Mouse (Mus musculus) lung, postnatal 10 days (tissue): ENCODE data around the gene Tecpr2.
"Not testable (repeated sequence)": the region's sequence is repeated elsewhere in the genome, so short reads cannot be mapped to it uniquely, and the experiment has no call there.

Experiments used
- DNase-seq: peaks from one replicate; pipeline ENCODE4 v3.0.0; 2021

The Tecpr2 gene

DNA sequence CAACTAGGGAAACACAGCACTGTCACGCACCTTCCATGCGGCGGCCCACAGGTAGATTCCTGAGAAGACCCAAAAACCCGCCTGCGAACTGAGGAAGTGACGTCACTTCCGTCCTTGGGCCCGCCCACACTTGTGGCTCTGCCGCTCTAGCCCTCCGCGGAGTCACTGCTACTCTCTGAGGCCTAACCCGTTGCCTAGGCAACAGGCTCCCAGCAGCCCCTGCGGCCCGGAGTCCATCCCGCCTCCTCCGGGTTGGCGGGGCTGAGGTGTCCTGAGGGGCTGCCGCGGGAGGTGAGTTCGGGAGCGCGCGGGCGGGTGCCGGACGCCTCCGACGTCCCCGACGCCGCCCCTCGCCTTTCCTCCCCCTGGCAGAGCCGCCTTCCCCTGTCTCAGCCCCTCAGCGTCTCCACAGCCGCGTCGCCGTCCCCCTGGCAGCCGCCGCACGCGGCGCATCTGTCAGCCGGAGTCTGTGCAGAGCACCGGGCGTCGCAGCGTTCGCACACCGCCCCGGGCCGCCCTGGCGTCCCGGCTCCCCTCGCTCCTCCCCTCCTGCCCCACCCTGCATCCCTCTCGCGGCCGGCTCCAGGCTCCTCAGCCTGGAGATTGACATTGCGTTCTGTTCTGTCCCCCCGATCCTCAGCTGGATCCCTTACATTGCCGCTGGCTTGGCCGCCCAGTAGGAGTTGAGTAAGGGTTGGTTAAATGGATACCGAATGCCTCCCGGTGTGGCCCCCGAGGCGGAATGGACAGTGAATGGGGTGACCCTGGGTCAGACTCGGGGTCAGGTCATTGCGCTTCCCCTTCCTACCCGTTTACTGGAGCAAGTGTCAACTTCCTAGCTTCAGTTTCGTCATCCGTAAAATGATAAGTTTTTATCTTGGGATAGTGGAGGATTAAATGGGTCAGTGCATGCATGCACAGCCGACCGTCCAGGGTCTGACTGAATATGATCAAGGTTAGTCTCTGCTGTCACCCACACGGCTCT, at the start of gene Tecpr2, which contains the start of gene Cinp:
TSS of gene Tecpr2 (plus strand) at position 229 of the 985 bp plus-strand sequence.
TSS of gene Cinp (minus strand) at position 110 of the 985 bp plus-strand sequence.
- DNase-seq, result peak; percentile 98

DNA sequence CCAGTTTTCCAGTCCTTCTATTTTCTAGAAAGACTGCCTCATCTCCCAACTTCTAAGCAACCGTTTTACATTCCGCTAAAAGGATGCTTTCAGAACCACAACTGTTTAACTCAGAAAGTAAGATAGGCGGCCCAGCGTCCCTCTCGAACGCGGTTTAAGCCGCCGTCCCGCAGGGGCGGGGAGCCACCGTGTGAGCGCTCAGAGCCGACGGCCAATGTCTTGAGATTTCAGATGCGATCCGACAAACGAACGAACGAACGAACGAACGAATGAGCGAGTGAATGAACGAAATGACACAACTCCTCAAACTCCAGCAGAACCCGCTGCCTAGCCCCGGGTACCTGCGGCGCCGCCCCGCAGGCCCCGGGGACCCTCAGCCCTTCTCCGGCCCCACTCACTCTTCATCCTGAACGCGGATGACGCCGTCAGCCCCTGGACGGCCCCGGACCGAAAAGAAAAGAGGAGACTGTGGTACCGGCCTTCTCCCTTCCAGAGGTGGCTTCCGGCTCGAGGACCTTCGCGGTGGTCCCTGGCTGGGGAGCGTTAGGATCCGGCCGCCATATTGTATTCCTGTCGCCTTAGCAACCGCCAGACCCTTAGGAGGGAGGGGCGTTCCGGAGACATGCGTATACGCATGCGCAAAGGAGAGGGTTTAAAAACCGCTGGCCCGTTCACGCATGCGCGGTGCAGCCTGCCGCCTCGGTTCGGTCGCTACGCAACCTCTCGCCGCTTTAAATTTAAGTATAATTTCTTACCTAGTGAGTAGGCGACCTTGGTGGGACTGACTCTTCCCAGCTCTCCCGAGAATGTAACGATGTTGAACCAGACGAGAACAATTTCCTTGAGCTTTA, 48.5 kb upstream of the Tecpr2 start, which contains the start of gene Mok:
TSS of gene Mok (minus strand) at position 592 of the 851 bp plus-strand sequence.
- peak; percentile 97 for DNase-seq

DNA sequence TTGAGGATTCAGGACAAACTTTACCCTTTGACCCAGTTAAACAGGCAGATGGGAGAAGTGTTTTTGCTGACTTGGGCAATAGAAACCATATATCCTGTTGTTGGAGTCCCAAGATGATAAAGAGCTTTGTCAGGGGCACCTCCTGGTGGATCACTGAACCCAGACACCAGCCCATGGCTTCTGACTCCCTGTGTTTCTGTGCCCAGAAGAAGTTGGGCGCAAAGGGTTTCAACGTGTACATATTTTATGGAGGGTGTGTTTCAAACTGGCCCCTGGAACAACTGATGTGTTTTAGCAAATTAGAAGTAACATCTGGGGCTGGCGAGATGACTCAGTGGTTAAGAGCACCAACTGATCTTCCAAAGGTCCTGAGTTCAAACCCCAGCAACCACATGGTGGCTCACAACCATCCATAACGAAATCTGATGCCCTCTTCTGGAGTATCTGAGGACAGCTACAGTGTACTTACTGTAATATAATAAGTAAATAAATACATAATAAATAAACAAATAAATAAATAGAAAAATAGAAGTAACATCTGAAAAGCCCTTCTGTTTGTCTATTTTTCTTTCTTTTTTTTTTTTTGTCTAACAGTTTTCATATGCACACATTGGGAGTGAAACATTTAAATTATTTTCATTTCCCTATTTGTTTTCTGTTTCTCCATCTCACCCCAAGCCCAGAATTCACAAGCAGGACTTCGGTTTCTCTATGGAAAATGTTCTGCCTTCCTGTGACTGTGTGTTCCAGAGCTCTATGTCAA, 47.2 kb upstream of the Tecpr2 start:
- DNase-seq, result no peak

DNA sequence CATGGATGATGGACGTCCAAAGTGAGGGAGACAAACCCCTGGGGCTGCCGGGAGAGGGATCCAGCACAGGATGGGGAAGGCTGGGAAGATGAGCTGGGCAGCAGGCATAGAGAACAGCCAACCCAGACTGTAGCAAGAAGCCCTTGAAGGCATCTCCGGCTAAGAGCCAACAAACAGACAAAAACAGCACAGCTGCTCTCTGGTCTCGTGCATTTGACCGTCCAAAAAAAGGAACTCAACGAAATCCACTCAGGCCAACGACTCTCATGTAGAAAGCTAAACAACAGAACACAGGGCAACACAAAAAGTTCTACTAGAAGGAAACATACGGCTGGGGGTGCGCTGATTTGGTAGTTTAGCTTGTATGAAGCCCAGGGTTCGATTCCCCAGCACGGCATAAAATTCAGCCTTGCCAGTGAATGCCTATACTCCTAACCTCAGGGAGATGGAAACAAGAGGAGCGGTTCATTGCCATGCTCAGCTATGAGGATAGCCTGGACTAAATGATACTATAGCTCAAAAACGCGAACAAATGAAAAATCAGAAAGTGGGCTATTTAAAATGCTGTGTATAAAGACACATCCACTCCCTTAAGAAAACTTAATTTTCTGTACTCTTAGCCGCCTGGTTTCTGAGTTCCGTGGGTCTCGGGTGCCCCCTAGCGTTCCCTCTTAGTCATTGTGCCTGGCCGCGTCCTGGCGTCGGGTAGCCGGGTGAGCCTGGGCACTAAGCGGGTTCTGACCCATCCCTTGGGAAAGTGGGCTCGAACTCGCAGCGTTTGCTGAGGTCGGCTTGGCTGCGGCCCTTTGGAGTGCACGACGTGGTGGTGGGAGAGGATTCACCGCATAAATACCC, 45.6 kb upstream of the Tecpr2 start:
- peak; percentile 90 for DNase-seq

DNA sequence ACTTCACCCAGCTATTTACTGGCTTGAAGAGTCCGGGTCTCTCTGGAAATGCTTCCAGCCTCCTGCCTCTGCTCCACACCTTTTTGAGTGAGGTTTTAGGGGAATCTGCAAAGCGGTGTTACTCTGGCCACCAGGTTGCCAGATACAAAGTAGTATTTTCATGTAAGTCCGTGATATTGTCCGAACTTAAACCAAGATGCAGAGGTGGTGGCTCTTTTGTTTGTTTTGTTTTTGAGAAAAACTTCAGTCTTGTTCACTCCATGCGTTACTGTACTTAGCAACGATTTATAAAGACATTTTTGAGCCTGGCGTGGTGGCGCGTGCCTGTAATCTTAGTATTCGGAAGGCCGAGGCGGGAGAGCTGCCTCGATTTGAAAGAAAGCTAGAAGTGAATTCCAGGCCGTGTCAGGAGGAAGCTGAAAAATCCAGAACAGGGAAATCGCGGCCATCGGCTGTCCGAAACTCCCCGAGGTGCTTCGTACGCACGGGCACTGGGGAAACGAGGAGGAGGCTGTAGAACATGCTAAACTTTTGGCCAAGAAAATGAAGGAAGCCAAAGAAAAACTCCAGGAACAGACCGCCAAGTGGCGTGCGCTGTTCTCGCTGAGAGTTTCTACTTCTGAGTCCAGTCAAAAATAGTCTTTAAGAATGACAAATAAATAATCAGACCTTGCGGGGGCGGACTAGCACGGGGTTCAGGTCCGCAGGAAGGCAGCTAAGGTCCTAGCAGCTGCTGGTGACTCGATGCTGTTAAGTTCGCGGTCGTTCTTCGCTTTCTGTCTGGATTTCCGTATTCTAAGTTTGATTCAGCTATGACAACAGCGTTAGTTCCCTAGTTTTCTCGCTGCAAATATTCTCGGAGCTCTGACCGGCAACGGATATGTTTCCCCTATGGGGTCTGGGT, 44.6 kb upstream of the Tecpr2 start:
- peak; percentile 51 for DNase-seq

DNA sequence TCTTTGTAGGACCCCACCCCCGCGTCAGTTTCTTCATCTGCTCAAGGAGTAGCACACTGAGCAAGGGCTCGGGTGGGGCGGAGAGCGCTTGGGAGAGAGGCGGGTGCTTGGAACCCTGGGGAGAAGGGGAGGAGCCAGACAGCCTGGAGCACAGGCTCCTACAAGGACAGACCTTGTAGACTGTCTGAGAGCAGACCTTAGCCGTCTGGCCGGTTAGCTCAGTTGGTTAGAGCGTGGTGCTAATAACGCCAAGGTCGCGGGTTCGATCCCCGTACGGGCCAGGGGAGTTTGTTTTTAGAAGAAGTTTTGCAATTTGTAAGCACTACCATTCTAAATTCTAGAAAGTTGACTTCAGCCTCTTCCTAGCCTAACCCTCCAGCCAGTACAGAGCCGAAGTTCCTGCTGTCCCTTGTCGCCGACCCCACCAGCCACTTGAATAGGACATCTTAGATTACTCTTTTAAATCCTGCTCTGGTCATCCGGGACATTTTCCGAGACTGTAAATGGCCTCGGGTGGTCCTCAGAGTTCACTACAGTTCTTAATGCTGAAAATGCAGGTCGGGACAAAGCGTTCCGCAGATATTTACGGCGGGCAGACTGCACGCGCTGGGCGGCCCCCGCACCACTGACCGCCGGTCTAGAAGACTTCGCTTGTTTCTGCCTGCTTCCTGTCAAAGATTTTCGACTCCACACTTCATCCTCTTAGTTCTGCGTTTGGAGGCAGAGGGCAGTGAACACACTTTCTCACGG, 43.8 kb upstream of the Tecpr2 start:
- peak; percentile 94 for DNase-seq

DNA sequence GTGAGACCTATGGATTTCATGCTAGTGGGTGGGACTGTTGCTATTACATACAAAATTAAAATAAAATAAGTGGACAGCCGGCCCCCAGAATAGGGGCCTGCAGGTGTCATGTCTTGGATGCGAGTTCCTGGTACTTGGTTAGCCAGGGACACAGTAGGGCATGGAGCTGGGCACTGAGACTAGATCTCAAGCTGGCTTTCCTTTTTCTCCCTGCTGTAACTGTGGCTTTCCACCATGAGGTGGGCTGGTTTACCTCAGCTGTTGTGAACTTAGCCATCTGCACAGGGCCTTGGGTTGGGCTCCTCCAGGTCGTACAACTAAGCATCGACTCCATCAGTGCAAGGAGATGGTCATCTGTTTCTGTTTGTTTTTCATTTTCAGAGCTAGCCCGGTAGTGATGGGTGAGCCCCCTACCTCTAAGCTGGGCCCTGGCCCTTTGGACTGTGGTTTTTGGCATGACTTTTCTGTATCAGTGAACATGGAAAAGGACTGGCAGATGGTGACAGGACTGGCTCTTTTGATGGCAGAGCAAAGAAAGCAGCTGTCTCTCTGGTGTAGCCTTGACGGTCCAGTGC, 42.8 kb upstream of the Tecpr2 start:
- no peak for DNase-seq

DNA sequence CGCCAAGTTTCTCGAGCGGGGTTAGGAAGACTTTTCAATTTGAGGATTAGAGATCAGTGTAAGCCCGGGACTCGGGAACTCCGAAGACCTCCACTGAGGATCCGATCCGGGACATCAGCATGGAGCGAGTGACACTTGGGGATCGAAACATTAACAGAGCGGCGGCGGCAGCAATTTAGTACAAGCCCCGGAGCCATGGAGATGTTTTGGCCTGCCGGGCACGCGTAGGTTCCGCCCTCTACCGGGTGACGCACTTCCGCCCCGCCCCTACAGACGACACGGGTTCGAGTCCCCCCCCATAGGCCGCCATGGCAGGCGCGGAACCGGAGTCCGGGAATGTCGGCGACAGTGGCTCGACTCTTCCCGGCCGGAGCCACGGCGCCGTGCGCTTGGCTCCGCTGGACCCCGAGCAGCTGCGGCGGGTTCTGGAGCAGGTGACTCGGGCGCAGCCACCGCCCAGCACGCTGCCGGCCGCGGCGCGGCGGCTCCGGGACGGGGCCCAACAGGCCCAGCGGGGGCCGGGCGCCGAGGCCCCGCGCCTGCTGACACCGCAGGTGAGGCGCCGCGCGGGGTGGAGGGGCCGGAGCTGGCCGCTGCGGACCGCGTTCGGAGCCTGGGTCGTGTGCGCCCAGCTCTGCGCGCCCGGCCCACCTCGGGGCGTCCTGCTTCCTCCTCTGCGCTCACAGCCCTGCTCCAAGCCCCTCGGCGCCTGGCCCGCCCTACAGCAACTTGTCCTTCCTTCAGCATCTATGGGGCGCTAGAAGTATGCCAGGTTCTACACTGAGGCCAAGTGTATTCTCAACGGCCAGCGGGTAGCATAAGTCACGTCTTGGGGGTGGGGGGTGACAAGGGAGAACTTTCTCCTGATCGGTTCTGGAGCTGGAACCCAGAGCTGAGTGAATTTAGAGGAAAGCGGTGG, 38.8 kb upstream of the Tecpr2 start, which contains the start of gene Zfp839:
TSS of gene Zfp839 (plus strand) at position 244 of the 919 bp plus-strand sequence.
- DNase-seq, result peak; percentile 90

DNA sequence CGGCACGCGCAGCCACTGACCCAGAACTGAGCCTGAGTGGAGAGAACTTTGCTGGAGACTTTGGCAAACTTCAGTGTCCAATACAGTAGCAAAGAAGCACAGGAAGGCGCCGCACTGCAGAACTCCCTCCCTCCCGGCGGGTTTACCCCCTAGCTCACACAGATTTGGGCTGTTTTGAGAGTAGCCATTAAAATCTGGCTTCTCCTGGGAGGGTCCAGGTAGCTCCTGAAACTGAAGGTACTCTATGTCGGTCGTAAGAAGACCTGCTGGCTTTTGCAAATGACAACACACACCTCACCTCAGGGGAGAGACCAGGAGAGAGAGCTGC, 38.2 kb upstream of the Tecpr2 start:
- DNase-seq, result no peak

DNA sequence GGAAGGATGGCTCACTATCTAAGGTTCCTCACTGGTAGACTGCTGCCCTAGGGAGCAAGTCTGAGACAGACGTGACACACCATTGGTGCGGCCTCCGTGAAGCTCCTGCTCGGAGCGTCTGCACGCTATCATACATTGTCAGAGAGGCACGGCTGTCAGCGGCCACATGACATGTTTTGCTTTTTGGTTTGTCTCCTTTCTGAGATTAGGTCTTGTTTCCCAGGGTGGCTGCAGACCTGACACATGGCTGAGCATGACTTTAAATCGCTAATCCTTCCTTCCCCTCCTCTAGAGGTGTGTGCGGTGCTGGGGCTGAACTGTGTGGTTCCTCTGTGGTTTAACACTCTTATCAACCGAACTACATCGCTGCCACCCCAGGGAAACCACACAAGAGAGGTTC, 37.6 kb upstream of the Tecpr2 start:
- DNase-seq, result no peak

DNA sequence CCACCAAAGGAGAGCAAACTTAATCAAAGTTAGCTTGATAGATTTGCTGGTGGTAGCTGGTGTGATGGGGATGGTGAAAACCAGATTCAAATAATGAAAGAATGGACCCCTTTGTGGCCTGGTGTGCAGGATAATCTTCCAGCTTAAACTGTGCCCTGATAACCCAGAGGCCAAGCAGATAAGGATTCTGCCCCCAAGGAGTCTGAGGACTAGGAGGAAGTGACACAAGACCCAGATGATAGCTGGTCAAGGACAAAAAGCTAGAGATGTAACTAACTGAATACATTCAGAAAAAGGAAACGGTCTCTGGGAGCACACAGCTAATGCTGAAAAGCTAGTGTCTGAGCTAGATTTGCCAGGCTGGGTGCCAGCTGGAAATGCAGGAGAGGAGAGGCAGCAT, 37.1 kb upstream of the Tecpr2 start:
- DNase-seq, result no peak

DNA sequence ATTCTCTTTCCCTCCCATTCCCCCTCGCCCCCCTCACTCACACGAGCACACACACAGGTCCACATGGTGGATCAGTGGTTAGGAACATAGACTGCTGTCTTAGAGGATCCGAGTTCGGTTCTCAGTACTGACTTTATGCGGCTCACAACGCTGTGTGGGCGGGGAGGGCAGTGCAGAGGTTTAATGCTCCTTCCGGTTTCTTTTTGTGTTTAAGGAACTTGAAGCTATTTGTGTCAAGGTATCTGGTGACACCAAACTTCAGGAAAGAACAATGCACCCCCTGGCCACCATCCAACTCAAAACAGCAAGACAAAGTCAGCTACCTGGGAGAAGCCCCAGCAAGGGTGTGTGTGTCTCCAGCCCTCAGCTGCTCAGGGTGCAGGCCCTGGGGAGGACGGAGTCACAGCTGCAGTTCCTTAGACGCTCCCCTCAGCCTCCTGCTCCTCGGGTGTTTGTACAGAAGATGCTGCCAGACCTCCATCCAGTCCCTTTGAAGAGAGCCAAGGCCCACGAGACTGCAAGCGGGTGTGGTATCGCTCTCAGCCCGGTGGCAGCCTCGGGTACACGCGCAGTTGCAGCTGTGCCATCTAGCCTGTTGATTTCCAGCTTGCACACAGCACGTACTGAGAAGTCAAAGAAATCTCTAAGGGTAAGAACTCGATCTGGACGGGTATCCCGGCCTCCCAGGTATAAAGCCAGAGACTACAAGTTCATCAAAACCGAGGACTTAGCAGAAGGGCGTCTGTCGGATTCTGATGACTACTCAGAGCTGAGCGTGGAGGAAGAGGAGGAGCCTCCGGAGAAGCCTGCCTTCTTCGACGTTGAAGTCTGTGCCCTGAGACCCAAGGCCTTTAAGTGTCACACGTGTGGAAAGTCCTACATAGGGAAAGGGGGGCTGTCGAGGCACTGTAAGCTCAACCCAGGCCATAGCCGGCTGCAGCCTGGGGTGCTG, 34.0 kb upstream of the Tecpr2 start:
- DNase-seq, result no peak

DNA sequence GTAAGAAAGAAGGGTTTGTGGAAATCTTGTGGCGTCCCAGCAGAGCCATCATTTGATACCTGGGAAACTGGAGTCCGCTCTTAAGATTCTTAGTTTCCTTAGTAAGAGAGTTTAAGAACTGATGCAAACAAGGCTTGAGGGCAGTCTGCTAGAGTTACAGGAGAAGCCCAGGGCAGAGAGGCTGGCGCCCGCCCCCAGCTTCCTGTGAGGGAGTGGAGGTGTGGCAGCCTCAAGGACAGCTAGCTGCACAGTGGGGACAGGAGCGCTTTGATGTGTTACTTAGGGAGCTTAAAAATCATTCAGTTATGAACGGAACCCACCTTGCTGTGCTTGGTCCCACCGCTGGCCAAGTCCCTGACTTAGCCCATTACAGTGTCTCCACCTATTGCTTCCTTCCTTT, 31.9 kb upstream of the Tecpr2 start:
- DNase-seq, result peak; percentile 37

DNA sequence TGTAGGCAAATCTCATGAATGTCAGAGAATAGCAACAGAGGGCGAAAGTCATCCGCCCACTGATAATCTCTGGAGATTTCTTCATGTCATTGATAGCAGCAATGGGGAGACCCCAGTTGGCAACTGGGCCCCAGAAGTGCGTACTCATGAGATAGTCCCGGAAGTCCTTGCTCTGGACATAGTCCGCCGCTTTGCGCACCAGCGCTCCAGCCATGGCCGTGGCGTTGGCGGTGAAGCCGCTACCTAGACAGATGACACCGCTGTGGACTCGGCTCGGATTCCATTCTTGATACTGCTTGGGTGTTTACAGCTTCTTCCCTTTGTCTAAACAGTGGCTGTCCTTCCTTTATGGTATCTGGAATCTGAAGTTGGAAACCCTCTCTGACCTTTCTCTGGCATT, 30.4 kb upstream of the Tecpr2 start:
- not testable (repeated sequence) for DNase-seq

DNA sequence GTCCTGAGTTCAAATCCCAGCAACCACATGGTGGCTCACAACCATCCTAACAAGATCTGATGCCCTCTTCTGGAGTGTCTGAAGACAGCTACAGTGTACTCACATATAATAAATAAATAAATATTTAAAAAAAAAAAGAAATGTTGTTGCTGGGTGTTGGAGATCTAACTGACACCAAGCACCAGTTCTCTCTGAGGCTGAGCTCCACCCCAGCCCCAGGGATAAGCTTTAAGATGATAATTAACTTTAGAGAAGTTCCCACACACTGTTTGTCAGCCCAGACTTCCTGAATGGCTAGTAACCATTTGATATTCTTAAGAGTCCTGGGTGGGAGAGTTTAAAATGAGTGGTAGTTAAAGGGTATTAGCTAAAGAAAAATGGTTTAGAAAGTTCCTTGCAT, 28.8 kb upstream of the Tecpr2 start:
- DNase-seq, result no peak

DNA sequence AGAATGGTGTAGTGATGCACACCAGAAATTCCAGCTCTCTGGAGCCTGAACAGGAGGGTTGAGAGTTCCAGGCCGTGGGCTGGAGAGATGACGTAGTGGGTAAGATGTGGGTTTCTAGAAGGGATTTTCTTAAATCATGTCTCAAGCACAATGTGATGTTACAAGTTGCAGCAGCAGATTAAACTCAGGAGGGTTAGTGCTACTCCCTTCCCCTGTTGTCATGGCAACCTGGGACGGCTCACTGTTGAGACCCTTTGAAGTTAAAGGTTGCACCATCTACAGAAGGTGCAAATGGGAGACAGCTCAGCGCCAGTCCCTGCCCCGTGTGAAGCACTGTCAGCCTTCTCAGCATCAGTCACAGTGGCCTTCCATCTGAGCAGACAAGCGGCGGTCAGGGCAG, 27.8 kb upstream of the Tecpr2 start:
- DNase-seq, result no peak

DNA sequence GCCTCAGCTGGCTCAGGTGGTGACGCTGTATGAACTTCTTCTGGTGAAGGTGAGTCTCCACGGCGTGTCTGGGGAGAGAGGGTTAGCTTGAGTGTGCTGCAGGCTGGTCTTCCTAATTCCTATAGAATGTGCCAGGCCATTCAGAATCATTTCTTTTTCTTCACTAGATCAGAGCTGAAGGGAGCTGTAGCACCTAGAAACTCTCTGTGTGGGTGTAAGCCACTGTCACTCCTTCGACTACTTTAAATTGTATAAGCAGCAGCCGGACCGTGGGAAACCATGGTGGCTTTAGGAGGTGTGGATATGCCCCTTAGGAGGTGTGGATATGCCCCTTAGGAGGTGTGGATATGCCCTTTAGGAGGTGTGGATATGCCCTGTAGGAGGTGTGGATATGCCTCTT, 25.1 kb upstream of the Tecpr2 start:
- DNase-seq, result no peak
